Mouse (Mus musculus) midbrain, embryonic 13.5 days (tissue): ENCODE results near the gene Gucy2e. TPM values are rescaled to one million over a fixed set of nuclear protein-coding genes. Genes with fewer than 3 reads are reported as not detected.
A peak's percentile ranks its signal among the peaks of the same experiment; 100 is the strongest.

Experiments
- ATAC-seq: fragments of 200-750 bp; cut with Nextera tagmentation; 2 replicates; pipeline ENCODE4 v1.8.0; 2017; ENCODE audit warnings: mild to moderate bottlenecking, moderate TSS enrichment, moderate library complexity
- H3K27ac ChIP-seq: fragments of 300-500 bp; sonication (generic); 2 replicates; pipeline ENCODE4 v1.5.1; 2015; ENCODE audit warnings: inconsistent platforms, mild to moderate bottlenecking, moderate library complexity
- H3K27me3 ChIP-seq: fragments of 300-500 bp; sonication (generic); 2 replicates; pipeline ENCODE4 v1.6.1; 2015; ENCODE audit warnings: mild to moderate bottlenecking, inconsistent platforms
- H3K36me3 ChIP-seq: fragments of 300-500 bp; sonication (generic); 2 replicates; pipeline ENCODE4 v1.6.1; 2015; ENCODE audit warnings: mild to moderate bottlenecking, inconsistent platforms
- H3K4me1 ChIP-seq: fragments of 300-500 bp; sonication (generic); replicated peaks from 2 replicates; pipeline ENCODE4 v1.6.1; 2015; ENCODE audit warnings: inconsistent platforms
- H3K4me2 ChIP-seq: fragments of 300-500 bp; sonication (generic); replicated peaks from 2 replicates; pipeline ENCODE4 v1.6.1; 2015; ENCODE audit warnings: moderate library complexity, mild to moderate bottlenecking, inconsistent platforms
- H3K4me3 ChIP-seq: fragments of 300-500 bp; sonication (generic); replicated peaks from 2 replicates; pipeline ENCODE4 v1.5.1; 2015; ENCODE audit warnings: mild to moderate bottlenecking, inconsistent platforms
- H3K9ac ChIP-seq: fragments of 300-500 bp; sonication (generic); replicated peaks from 2 replicates; pipeline ENCODE4 v1.6.1; 2015; ENCODE audit warnings: mild to moderate bottlenecking, inconsistent platforms
- H3K9me3 ChIP-seq: fragments of 300-500 bp; sonication (generic); 2 replicates; pipeline ENCODE4 v1.6.1; 2016; ENCODE audit warnings: mild to moderate bottlenecking, inconsistent platforms
- WGBS: fragments of 180-500 bp; shearing (Covaris S2); methylation state at CpG from one replicate; pipeline ENCODE4 v1.1.7; 2015; 5-methylcytosine and 5-hydroxymethylcytosine counted together
- polyA plus RNA-seq: library from polyadenylated mRNA; unstranded; fragments of >200 nt; fragmentation: Nextera tagmentation; extraction: Ambion mirVana; gene quantifications from 2 replicates; pipeline ENCODE4 v1.2.1, GENCODE M21; 2015

Gene Gucy2e
- polyA plus RNA-seq, 1 experiment from 2014 or later: 0.42 TPM

- no peaks in the 10 kb centered on the region for H3K9me3 ChIP-seq
- 83% methylated on average over 6 of the region's 6 CpGs for WGBS
- no peak overlapping the region for H3K4me2 ChIP-seq
- no peaks in the 10 kb centered on the region for H3K36me3 ChIP-seq
- H3K27me3 ChIP-seq: peaks cover 32% of the 10 kb centered on the region
- no peak for ATAC-seq
- no peak overlapping the region for H3K4me3 ChIP-seq
- peaks cover 10% of the 10 kb centered on the region; the same call in 1 of the 2 replicates for H3K4me1 ChIP-seq
- H3K27ac ChIP-seq: no peak overlapping the region
- no peak overlapping the region for H3K9ac ChIP-seq
Measured at GRCm38 (mm10) chr11:69200231-69200630, 36.6 kb downstream of the Gucy2e start.

DNA sequence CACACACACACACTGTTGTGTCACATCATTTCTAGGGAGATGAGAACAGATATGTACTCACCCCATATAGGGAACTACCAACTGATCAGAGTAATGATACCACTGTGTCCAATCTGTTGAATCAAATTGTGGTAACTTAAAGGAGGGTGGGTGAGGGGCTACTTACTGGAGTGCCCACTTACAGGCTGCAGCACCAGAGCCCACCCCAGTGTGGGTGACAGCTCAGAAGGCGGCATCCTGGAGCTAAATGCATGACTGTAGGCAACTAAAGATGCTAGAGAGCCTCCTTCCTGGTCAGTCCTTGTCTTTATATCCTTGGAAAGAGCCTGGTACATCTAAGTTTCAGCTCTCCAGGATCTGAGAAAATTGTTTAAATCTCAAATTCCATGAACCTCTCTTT lies 37.6 kb downstream of the Gucy2e start:
- peaks cover 10% of the 10 kb centered on the region; the same call in 1 of the 2 replicates for H3K4me1 ChIP-seq
- no peaks in the 10 kb centered on the region for H3K9me3 ChIP-seq
- peaks cover 33% of the 10 kb centered on the region for H3K27me3 ChIP-seq
- H3K4me2 ChIP-seq: no peak overlapping the region
- 100% methylated on average over 1 of the region's 1 CpGs for WGBS
- H3K4me3 ChIP-seq: no peak overlapping the region
- H3K27ac ChIP-seq: no peak overlapping the region
- H3K9ac ChIP-seq: no peak overlapping the region
- ATAC-seq: no peak
- H3K36me3 ChIP-seq: no peaks in the 10 kb centered on the region

GRCm38 (mm10) chr11:69197743-69198142 lies 39.1 kb downstream of the Gucy2e start, which contains the start of gene Alox8:
TSS of gene Alox8 (minus strand) at chr11:69197843.
- peak within 1 kb of the TSS; percentile 29; the same call in 1 of the 2 replicates for H3K9ac ChIP-seq
- no peak within 1 kb of the TSS for H3K27ac ChIP-seq
- H3K4me3 ChIP-seq: peak within 1 kb of the TSS; percentile 12
- peak within 1 kb of the TSS; percentile 49 for H3K4me2 ChIP-seq
- no peak for ATAC-seq
- peaks cover 10% of the 10 kb centered on the region; the same call in 1 of the 2 replicates for H3K4me1 ChIP-seq
- no peaks in the 10 kb centered on the region for H3K9me3 ChIP-seq
- no peaks in the 10 kb centered on the region for H3K36me3 ChIP-seq
- WGBS: 35% methylated on average over 6 of the region's 6 CpGs
- peaks cover 33% of the 10 kb centered on the region for H3K27me3 ChIP-seq

GRCm38 (mm10) chr11:69197194-69197593 lies 39.6 kb downstream of the Gucy2e start:
- Histone ChIP-seq H3K27ac (no peak overlapping the region), H3K4me3 (peak overlapping the region; percentile 12), H3K27me3 (peaks cover 33% of the 10 kb centered on the region), H3K36me3 (no peaks in the 10 kb centered on the region), H3K9ac (peak overlapping the region; percentile 29; the same call in 1 of the 2 replicates), H3K4me1 (peaks cover 10% of the 10 kb centered on the region; the same call in 1 of the 2 replicates), H3K4me2 (peak overlapping the region; percentile 49), H3K9me3 (no peaks in the 10 kb centered on the region)
- 2% methylated on average over 14 of the region's 14 CpGs for WGBS
- no peak for ATAC-seq

GRCm38 (mm10) chr11:69196766-69197165 lies 40.1 kb downstream of the Gucy2e start:
- no peaks in the 10 kb centered on the region for H3K36me3 ChIP-seq
- no peak for ATAC-seq
- WGBS: 8% methylated on average over 5 of the region's 5 CpGs
- no peaks in the 10 kb centered on the region for H3K9me3 ChIP-seq
- no peak overlapping the region for H3K27ac ChIP-seq
- peak overlapping the region; percentile 49 for H3K4me2 ChIP-seq
- H3K9ac ChIP-seq: peak overlapping the region; percentile 29; the same call in 1 of the 2 replicates
- peaks cover 10% of the 10 kb centered on the region; the same call in 1 of the 2 replicates for H3K4me1 ChIP-seq
- H3K27me3 ChIP-seq: peaks cover 33% of the 10 kb centered on the region
- H3K4me3 ChIP-seq: peak overlapping the region; percentile 12

GRCm38 (mm10) chr11:69192840-69193239 lies 44.0 kb downstream of the Gucy2e start:
- no peaks in the 10 kb centered on the region for H3K36me3 ChIP-seq
- no peak overlapping the region for H3K27ac ChIP-seq
- no peak overlapping the region for H3K4me3 ChIP-seq
- no peak for ATAC-seq
- H3K9me3 ChIP-seq: no peaks in the 10 kb centered on the region
- whole genome bisulfite sequencing: 12% methylated on average over 1 of the region's 1 CpGs
- peaks cover 10% of the 10 kb centered on the region; the same call in 1 of the 2 replicates for H3K4me1 ChIP-seq
- peaks cover 22% of the 10 kb centered on the region for H3K27me3 ChIP-seq
- no peak overlapping the region for H3K4me2 ChIP-seq
- no peak overlapping the region for H3K9ac ChIP-seq

DNA sequence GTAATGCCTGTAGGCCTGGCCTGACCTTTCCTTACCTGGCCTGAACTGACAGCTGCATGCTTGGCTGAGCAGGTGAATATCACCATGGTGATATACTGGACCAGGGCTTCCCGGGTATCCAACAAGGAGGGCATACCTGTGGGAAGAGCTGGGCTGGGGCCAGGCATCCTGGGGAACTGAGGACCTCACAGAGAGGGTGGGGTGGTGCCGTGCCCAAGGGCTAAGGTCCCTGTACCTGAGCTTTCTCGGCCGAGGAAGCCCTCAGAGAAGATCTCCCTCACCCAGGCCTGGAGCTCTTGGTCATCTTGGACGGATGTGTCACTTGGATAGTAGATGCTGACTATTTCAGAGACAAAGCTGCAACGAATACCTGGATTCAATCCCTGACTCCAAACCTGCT lies 50.9 kb downstream of the Gucy2e start:
- 83% methylated on average over 6 of the region's 6 CpGs for WGBS
- Histone ChIP-seq H3K36me3 (no peaks in the 10 kb centered on the region), H3K4me3 (no peak overlapping the region), H3K27ac (no peak overlapping the region), H3K27me3 (no peaks in the 10 kb centered on the region), H3K4me2 (no peak overlapping the region), H3K4me1 (no peaks in the 10 kb centered on the region), H3K9ac (no peak overlapping the region), H3K9me3 (no peaks in the 10 kb centered on the region)
- ATAC-seq: no peak

DNA sequence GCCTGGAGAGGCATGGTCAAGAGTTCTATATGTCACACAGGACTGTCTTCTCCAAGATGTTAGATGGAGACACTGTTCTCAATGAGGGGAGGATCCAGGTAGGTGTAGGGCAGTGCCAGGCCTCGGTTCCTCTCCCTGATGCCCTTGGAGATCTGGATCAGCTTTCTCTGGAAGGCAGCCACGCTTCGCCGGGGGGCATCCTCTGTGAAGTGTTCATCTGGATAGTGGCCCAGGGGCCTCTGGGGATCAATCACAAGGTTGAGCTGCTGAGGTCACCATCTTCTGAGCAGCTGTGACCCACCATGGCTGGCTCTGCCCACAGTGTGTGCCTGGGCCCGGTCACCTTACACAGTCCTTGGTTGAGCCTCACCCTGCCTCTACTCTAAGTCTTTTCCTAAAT lies 51.8 kb downstream of the Gucy2e start:
- H3K4me1 ChIP-seq: no peaks in the 10 kb centered on the region
- no peaks in the 10 kb centered on the region for H3K9me3 ChIP-seq
- no peaks in the 10 kb centered on the region for H3K36me3 ChIP-seq
- no peak overlapping the region for H3K4me2 ChIP-seq
- no peak overlapping the region for H3K9ac ChIP-seq
- WGBS: 86% methylated on average over 5 of the region's 5 CpGs
- H3K27ac ChIP-seq: no peak overlapping the region
- ATAC-seq: no peak
- H3K4me3 ChIP-seq: no peak overlapping the region
- H3K27me3 ChIP-seq: no peaks in the 10 kb centered on the region

DNA sequence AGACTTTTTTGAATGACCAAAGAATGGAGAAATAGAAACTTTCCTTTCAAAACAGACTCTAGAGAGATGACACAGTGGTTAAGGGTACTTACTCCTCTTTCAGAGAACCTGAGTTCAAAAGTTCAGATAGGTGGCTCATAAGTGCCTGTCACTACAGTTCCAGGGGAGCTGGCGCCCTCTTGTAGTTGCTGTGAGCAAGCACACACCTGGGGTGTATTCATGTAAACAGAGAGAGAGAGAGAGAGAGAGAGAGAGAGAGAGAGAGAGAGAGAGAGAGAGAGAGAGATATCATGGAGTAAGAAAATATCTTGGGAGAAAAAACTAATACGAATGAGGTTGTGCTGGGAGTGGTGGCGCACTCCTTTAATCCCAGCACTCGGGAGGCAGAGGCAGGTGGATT lies 56.7 kb downstream of the Gucy2e start:
- no peaks in the 10 kb centered on the region for H3K27me3 ChIP-seq
- no peak overlapping the region for H3K4me2 ChIP-seq
- no peaks in the 10 kb centered on the region for H3K9me3 ChIP-seq
- H3K36me3 ChIP-seq: no peaks in the 10 kb centered on the region
- H3K4me3 ChIP-seq: no peak overlapping the region
- 87% methylated on average over 4 of the region's 4 CpGs for WGBS
- H3K27ac ChIP-seq: no peak overlapping the region
- no peak overlapping the region for H3K9ac ChIP-seq
- no peak for ATAC-seq
- no peaks in the 10 kb centered on the region for H3K4me1 ChIP-seq

DNA sequence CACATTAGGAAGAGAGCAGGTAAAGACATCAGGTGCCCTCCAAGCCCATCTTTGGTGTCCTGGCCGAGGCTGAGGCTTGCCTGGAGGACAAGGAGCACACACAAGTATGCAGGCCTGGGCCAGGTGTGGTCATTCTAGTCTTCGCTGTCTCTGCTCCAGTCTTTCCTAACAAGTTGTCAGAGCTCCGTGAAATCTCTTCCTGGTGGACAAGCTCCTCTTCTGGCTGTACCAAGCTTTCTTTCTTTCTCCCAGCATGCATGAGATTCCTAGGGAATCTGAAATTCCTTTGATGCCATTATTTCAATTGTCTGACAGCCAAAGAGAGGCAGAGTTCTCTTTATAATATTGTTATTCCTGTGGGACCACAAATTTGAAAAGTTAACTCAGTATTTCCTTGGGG lies 57.3 kb downstream of the Gucy2e start:
- no peak overlapping the region for H3K27ac ChIP-seq
- H3K27me3 ChIP-seq: no peaks in the 10 kb centered on the region
- no peaks in the 10 kb centered on the region for H3K36me3 ChIP-seq
- H3K9ac ChIP-seq: no peak overlapping the region
- WGBS: 46% methylated on average over 3 of the region's 3 CpGs
- H3K4me2 ChIP-seq: no peak overlapping the region
- no peaks in the 10 kb centered on the region for H3K9me3 ChIP-seq
- no peak for ATAC-seq
- no peak overlapping the region for H3K4me3 ChIP-seq
- no peaks in the 10 kb centered on the region for H3K4me1 ChIP-seq

DNA sequence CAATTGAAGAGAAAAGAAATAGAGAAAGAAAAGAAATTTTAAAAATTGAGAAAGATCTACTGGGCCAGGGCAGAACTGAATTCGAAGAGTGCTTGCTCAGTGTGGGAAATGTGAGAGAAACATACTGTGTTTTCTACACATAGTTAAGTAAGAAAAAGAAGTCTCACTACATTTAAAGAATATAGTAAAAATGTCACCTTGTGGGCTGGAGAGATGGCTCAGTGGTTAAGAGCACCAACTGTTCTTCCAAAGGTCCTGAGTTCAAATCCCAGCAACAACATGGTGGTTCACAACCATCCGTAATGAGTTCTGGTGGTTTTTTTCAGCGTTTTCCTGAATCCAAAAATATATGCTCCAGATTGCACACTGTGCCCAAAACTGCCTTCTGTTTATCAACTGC lies 58.3 kb downstream of the Gucy2e start:
- Histone ChIP-seq H3K9ac (no peak overlapping the region), H3K9me3 (no peaks in the 10 kb centered on the region), H3K4me2 (no peak overlapping the region), H3K36me3 (no peaks in the 10 kb centered on the region), H3K4me3 (no peak overlapping the region), H3K27ac (no peak overlapping the region), H3K27me3 (no peaks in the 10 kb centered on the region), H3K4me1 (no peaks in the 10 kb centered on the region)
- ATAC-seq: no peak
- 77% methylated on average over 3 of the region's 3 CpGs for WGBS

DNA sequence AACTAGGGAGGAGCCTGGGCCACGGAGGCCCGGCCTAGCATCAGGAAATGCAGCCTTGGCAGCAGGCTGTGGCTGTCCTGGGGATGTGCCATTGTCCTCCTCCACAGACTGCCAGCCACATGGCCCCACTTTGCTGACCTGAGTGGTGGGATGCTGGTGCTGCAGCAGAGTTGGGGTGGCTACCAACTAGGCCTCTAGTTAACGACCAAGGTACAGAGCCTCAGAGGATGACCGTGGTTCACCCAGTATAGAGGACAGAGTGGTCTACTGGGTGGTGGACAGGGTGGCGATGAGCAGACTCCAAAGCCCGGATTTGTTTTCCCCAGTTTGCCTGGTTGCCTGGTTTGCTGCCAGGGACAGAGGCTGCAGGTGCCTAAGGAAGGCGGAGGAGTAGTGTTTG lies 62.1 kb downstream of the Gucy2e start:
- WGBS: 91% methylated on average over 7 of the region's 7 CpGs

GRCm38 (mm10) chr11:69172606-69173005 lies 64.2 kb downstream of the Gucy2e start:
- ATAC-seq: no peak
- Histone ChIP-seq H3K4me1 (no peaks in the 10 kb centered on the region), H3K4me3 (no peak overlapping the region)

More for the DNA sequence above, 62.1 kb downstream of the Gucy2e start:
- Histone ChIP-seq H3K27ac (no peak overlapping the region), H3K4me3 (no peak overlapping the region), H3K4me1 (no peaks in the 10 kb centered on the region), H3K9me3 (no peaks in the 10 kb centered on the region), H3K4me2 (no peak overlapping the region), H3K27me3 (no peaks in the 10 kb centered on the region), H3K36me3 (no peaks in the 10 kb centered on the region), H3K9ac (no peak overlapping the region)
- ATAC-seq: no peak

More at GRCm38 (mm10) chr11:69172606-69173005, 64.2 kb downstream of the Gucy2e start:
- no peak overlapping the region for H3K9ac ChIP-seq
- H3K27ac ChIP-seq: no peak overlapping the region
- no peak overlapping the region for H3K4me2 ChIP-seq
- no peaks in the 10 kb centered on the region for H3K36me3 ChIP-seq
- no peaks in the 10 kb centered on the region for H3K27me3 ChIP-seq
- no peaks in the 10 kb centered on the region for H3K9me3 ChIP-seq
- WGBS: 92% methylated on average over 2 of the region's 2 CpGs
